Comparison of ENCODE assay signal across 34 mouse cellular contexts in the genomic region with DNA sequence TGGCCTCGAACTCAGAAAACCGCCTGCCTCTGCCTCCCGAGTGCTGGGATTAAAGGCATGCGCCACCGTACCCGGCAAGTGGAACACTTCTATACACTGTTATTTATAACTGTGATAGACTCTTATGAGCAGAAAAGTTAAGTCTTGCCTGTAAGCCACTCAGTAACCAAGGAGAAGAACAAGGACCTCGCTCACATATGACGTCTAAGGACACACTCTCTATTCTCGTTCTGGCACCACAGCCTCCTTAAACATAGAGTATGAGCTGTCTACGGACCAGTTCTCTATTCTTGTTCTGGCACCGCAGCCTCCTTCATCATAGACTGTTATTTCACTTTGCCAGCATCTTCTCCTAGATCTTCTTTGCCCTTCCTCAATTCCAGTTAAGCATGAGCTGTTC.
"Had no signal": no experiment of that assay in that cellular context is flagged by ENCODE, and none has a peak within 500 bp of the region (broad histone marks: within the 10 kb centered on the region; RNA-seq: fewer than 3 reads in every experiment).

No protein-coding gene starts in this region.

- H3K4me1 ChIP-seq: hindbrain, embryonic 10.5 days; hindbrain, embryonic 12.5 days; hindbrain, embryonic 13.5 days; hindbrain, embryonic 15.5 days; intestine, embryonic 15.5 days; kidney, embryonic 15.5 days had no signal

- H3K36me3 ChIP-seq: heart, embryonic 13.5 days; heart, embryonic 15.5 days; hindbrain, embryonic 10.5 days; hindbrain, embryonic 12.5 days; hindbrain, embryonic 13.5 days; hindbrain, embryonic 15.5 days; intestine, embryonic 15.5 days; kidney, embryonic 15.5 days had no signal

- H3K4me2 ChIP-seq: heart, embryonic 11.5 days; heart, embryonic 13.5 days; heart, embryonic 15.5 days; hindbrain, embryonic 12.5 days; hindbrain, embryonic 13.5 days; hindbrain, embryonic 14.5 days; hindbrain, embryonic 15.5 days; intestine, embryonic 15.5 days; kidney, embryonic 15.5 days had no signal

- H3K27ac ChIP-seq: hindbrain, embryonic 10.5 days; hindbrain, embryonic 12.5 days; hindbrain, embryonic 13.5 days; hindbrain, embryonic 14.5 days; hindbrain, embryonic 15.5 days; hindbrain, postnatal 0 days; intestine, embryonic 15.5 days; kidney, embryonic 15.5 days; kidney, postnatal 0 days; layer of hippocampus, adult 2 months; left cerebral cortex, adult 2 months had no signal

- DNase-seq: heart, postnatal 10 days; heart, postnatal 14 days; heart, postnatal 36 days; heart, postnatal 4 days; kidney, adult 11 months; kidney, adult 18-20 months; kidney, adult 2 months; kidney, adult 8-10 months; kidney, adult 9 months; kidney, postnatal 10 days; kidney, postnatal 14 days; kidney, postnatal 25 days; kidney, postnatal 36 days; kidney, postnatal 4 days; layer of hippocampus, adult 9-11 months; layer of hippocampus, postnatal 36 days had no signal

- H3K27me3 ChIP-seq: heart, embryonic 15.5 days; hindbrain, embryonic 12.5 days; hindbrain, embryonic 13.5 days; hindbrain, embryonic 15.5 days; intestine, embryonic 15.5 days; kidney, embryonic 15.5 days had no signal

- ATAC-seq: hindbrain, embryonic 16.5 days; hindbrain, postnatal 0 days; inflammation-experienced regulatory T-cells, adult 6 months; intestine, embryonic 15.5 days; intestine, embryonic 16.5 days; intestine, postnatal 0 days had no signal

- H3K9ac ChIP-seq: heart, embryonic 13.5 days; heart, embryonic 15.5 days; hindbrain, embryonic 12.5 days; hindbrain, embryonic 13.5 days; hindbrain, embryonic 14.5 days; hindbrain, embryonic 15.5 days; intestine, embryonic 15.5 days; kidney, embryonic 15.5 days had no signal

- H3K4me3 ChIP-seq: heart, embryonic 13.5 days; heart, embryonic 15.5 days; hindbrain, embryonic 10.5 days; hindbrain, embryonic 12.5 days; hindbrain, embryonic 13.5 days; hindbrain, embryonic 15.5 days; intestine, embryonic 15.5 days; kidney, embryonic 15.5 days; layer of hippocampus, adult 2 months; left cerebral cortex, adult 2 months had no signal

- H3K9me3 ChIP-seq: heart, embryonic 13.5 days; heart, embryonic 15.5 days; hindbrain, embryonic 10.5 days; hindbrain, embryonic 12.5 days; hindbrain, embryonic 13.5 days; hindbrain, embryonic 15.5 days; intestine, embryonic 15.5 days; kidney, embryonic 15.5 days had no signal
